Mouse (Mus musculus): ENCODE results near the gene Rapgef4. TPM values are rescaled to one million over a fixed set of nuclear protein-coding genes. Genes with fewer than 3 reads are reported as not detected.

Rapgef4 gene
- polyA plus RNA-seq (2014; fragmentation: Nextera tagmentation; extraction: Ambion mirVana), result 3.9 and 4.2 TPM in 2 replicates

DNA sequence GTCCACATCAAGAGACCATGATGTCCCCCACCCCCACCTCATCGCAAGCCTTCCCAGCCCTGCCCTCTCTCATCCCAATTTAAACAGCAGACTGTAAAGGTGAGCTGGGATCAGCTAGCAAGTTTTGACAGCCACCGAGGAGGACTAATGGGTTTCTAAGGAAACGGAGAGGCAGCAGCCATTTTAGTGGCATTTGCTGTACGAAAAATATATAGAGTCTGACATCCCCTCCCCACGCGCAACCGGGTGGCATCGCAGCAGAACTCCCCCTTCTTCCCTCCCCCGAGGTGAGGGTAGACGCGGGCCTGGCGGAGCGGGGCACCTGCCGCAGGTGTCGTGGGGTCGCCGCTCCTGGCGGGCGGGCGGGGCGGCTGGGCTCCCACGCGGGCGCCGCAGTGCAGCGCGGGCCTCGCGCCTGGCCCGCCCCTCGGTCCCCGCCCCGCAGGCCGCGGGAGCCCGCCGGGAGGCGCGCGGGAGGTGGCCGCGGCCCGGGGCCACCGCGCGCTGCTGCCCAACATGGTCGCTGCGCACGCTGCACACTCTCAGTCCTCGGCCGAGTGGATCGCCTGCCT is at the start of gene Rapgef4:
Gene Rapgef4, plus strand, starts transcription at position 470 of the 572 bp plus-strand sequence.
- H3K9ac ChIP-seq (ENCODE audit: low read depth, low read length), result peak within 1 kb of the TSS; percentile 53
- no peak for DNase-seq (ENCODE audit: low spot score)
- H3K4me3 ChIP-seq (ENCODE audit: low read depth, low read length), result peak within 1 kb of the TSS; percentile 62
- H3K9me3 ChIP-seq (ENCODE audit: control insufficient read depth, low read length), result no peaks in the 10 kb centered on the region
- WGBS, result 4% methylated on average over 40 of the region's 52 CpGs
- H3K36me3 ChIP-seq (ENCODE audit: control insufficient read depth, insufficient read depth, low read length), result no peaks in the 10 kb centered on the region
- no peak within 1 kb of the TSS for H3K27ac ChIP-seq (ENCODE audit: low read depth, low read length)
- peak within 1 kb of the TSS; percentile 91 for H3K4me2 ChIP-seq
- H3K27me3 ChIP-seq (replicated peaks; ENCODE audit: control insufficient read depth, insufficient read depth, low read length), result peaks cover 29% of the 10 kb centered on the region
- H3K4me1 ChIP-seq (replicated peaks; ENCODE audit: control insufficient read depth, insufficient read depth, low read length), result no peaks in the 10 kb centered on the region; the same call in 1 of the 2 replicates
- no peak for ATAC-seq (replicated peaks; ENCODE audit: low FRiP score)

DNA sequence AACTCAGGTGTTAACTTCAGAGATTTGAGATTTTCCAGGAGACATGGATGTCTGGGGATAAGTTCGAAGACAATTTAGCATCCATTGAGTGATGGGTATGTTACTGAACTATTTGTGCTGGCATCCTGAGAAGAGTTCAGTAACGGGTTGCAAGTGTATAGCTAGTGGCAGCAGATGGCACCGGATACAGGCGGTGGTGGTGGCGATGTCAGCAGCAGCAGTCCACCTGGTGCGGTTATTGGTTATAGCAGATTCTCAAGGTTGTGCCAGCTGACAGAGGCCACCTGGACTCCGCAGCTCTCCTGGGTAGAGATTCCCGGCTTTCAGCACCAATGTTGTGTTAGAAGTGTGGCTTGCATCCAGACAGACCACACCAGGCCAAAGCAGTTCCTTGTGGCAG is 47.0 kb upstream of the Rapgef4 start:
- Histone ChIP-seq H3K4me3 (ENCODE audit: low read depth, low read length) (no peak overlapping the region), H3K9ac (ENCODE audit: low read depth, low read length) (no peak overlapping the region), H3K27ac (ENCODE audit: low read depth, low read length) (no peak overlapping the region), H3K4me2 (no peak overlapping the region), H3K9me3 (ENCODE audit: control insufficient read depth, low read length) (no peaks in the 10 kb centered on the region), H3K27me3 (replicated peaks; ENCODE audit: control insufficient read depth, insufficient read depth, low read length) (no peaks in the 10 kb centered on the region), H3K36me3 (ENCODE audit: control insufficient read depth, insufficient read depth, low read length) (no peaks in the 10 kb centered on the region), H3K4me1 (replicated peaks; ENCODE audit: control insufficient read depth, insufficient read depth, low read length) (no peaks in the 10 kb centered on the region)
- ATAC-seq (replicated peaks; ENCODE audit: low FRiP score) (no peak), DNase-seq (ENCODE audit: low spot score) (no peak)
- WGBS, result 89% methylated on average over 8 of the region's 8 CpGs

DNA sequence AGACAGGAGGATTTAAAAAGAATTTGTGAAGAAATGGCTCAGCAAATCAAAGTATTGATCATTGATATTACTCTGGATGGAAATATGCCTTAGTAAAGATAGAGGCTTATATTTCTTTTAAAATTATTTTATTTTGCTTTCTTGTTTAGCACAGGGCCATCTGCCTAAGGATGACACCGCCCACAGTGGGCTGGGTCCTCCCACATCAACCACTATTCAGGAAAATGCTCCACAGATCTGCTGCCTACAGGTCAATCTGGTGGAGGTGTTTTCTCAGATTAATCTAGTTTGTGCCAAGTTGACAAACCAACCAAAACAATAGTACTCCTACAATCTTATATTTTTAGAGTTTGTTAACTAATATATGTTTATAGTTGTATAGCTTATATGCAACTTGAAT is 44.3 kb upstream of the Rapgef4 start:
- Histone ChIP-seq H3K4me1 (replicated peaks; ENCODE audit: control insufficient read depth, insufficient read depth, low read length) (no peaks in the 10 kb centered on the region), H3K27ac (ENCODE audit: low read depth, low read length) (no peak overlapping the region), H3K4me3 (ENCODE audit: low read depth, low read length) (no peak overlapping the region), H3K9me3 (ENCODE audit: control insufficient read depth, low read length) (no peaks in the 10 kb centered on the region), H3K4me2 (no peak overlapping the region), H3K27me3 (replicated peaks; ENCODE audit: control insufficient read depth, insufficient read depth, low read length) (no peaks in the 10 kb centered on the region), H3K9ac (ENCODE audit: low read depth, low read length) (no peak overlapping the region), H3K36me3 (ENCODE audit: control insufficient read depth, insufficient read depth, low read length) (no peaks in the 10 kb centered on the region)
- DNase-seq (ENCODE audit: low spot score) (no peak), ATAC-seq (replicated peaks; ENCODE audit: low FRiP score) (no peak)
- 77% methylated on average over 1 of the region's 1 CpGs for WGBS

DNA sequence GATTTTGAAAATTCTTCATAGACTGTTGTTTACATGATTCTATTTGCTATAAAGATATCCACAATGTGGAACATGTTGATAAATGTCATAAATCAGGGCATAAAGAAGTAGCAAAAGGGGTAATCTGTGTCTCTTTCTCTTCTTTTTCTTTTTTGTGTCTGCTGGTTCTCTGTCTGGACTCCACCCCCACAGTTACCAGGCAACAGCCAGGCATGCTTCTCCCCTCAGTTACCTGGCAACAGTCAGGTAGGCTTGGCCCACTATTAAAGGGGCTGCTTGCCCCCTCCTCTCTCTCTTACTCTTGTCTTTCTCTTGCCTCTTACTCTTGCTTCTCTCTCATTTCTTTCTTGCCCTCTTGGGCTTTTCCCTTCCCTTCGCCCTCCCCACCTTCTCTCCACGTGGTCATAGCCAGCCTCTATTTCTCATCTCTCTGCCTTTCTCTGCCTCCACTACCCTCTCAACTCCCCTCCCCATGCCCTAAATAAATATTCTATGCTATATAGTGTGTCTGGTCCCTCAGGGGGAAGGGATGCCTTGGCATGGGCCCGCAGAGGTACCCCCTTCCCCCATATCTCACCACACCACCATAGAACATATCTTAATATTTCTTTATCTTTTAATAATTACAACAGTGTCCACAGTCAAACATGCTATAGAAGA is 43.3 kb upstream of the Rapgef4 start:
- no peak overlapping the region for H3K9ac ChIP-seq (ENCODE audit: low read depth, low read length)
- no peak for ATAC-seq (replicated peaks; ENCODE audit: low FRiP score)
- 87% methylated on average over 3 of the region's 3 CpGs for WGBS
- H3K4me1 ChIP-seq (replicated peaks; ENCODE audit: control insufficient read depth, insufficient read depth, low read length), result no peaks in the 10 kb centered on the region
- H3K36me3 ChIP-seq (ENCODE audit: control insufficient read depth, insufficient read depth, low read length), result no peaks in the 10 kb centered on the region
- DNase-seq (ENCODE audit: low spot score), result no peak
- H3K27me3 ChIP-seq (replicated peaks; ENCODE audit: control insufficient read depth, insufficient read depth, low read length), result no peaks in the 10 kb centered on the region
- H3K4me2 ChIP-seq, result no peak overlapping the region
- H3K9me3 ChIP-seq (ENCODE audit: control insufficient read depth, low read length), result no peaks in the 10 kb centered on the region
- H3K4me3 ChIP-seq (ENCODE audit: low read depth, low read length), result no peak overlapping the region
- no peak overlapping the region for H3K27ac ChIP-seq (ENCODE audit: low read depth, low read length)

DNA sequence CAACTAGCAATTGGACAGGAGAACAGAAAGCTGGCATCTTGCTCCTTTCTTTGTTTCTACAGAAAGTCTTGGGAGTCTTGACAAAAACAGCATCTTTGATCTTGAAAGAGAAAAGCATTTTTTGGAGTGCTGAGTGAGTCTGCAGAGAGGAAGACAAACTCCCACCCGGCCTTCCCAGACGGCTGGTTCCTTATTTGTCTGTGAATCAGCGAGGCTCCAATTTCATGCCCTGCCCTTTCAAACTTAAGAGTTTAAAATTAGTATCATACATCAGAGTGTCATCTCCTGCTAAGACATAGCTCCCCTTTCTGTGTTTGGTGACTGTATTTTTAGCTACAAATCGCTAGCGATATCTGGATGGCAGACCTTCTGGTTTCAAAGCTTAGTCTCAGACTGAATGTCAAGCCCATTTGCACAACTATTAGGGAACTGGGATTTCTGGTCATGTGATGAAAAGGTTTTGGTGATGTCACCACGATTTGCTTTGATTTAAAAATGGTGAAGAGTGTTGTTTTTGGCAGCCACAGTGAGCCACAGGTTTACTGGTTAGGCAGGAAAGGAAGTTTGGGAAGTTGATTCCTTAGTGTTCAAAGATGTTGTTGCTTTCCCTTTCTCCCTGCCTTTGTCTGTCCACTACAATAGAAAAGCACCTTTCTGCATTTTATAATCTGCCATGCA is 42.2 kb upstream of the Rapgef4 start:
- no peak overlapping the region for H3K4me2 ChIP-seq

DNA sequence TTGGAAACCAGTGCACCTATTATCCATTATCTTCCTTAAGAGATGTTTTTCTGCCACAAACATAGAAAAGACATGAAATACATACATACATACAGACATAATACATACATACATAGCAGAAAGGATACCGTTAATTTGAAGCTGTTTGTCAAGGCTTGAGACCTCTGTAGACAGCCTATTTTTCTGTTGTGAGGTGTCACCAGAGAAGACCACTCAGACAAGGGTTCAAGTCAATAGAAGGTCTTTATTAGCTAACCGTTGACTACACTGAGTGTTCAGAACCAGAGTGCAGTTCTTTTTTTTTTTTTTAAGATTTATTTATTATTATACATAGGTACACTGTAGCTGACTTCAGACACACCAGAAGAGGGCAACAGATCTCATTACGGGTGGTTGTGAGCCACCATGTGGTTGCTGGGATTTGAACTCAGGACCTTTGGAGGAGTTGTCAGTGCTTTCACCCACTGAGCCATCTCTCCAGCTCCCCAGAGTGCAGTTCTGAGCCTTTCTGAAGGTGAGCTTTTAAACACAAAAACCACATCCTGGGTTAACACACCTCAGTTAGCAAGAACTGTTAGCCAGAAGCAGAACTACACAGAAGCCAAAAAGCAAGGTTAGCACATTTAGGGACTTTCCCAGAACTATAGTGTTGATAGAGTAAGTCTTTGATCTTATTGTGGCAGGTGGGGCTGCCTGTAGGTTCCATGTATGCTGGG is 39.9 kb upstream of the Rapgef4 start:
- H3K27me3 ChIP-seq (replicated peaks; ENCODE audit: control insufficient read depth, insufficient read depth, low read length), result no peaks in the 10 kb centered on the region
- 91% methylated on average over 3 of the region's 3 CpGs for WGBS
- ATAC-seq (replicated peaks; ENCODE audit: low FRiP score), result no peak

More for the DNA sequence above, 42.2 kb upstream of the Rapgef4 start:
- no peaks in the 10 kb centered on the region for H3K9me3 ChIP-seq (ENCODE audit: control insufficient read depth, low read length)
- H3K27ac ChIP-seq (ENCODE audit: low read depth, low read length), result no peak overlapping the region
- no peak overlapping the region for H3K4me3 ChIP-seq (ENCODE audit: low read depth, low read length)
- no peaks in the 10 kb centered on the region for H3K4me1 ChIP-seq (replicated peaks; ENCODE audit: control insufficient read depth, insufficient read depth, low read length)
- H3K9ac ChIP-seq (ENCODE audit: low read depth, low read length), result no peak overlapping the region
- no peaks in the 10 kb centered on the region for H3K27me3 ChIP-seq (replicated peaks; ENCODE audit: control insufficient read depth, insufficient read depth, low read length)
- ATAC-seq (replicated peaks; ENCODE audit: low FRiP score) (no peak), DNase-seq (ENCODE audit: low spot score) (no peak)
- WGBS, result 60% methylated on average over 6 of the region's 6 CpGs
- H3K36me3 ChIP-seq (ENCODE audit: control insufficient read depth, insufficient read depth, low read length), result no peaks in the 10 kb centered on the region

DNA sequence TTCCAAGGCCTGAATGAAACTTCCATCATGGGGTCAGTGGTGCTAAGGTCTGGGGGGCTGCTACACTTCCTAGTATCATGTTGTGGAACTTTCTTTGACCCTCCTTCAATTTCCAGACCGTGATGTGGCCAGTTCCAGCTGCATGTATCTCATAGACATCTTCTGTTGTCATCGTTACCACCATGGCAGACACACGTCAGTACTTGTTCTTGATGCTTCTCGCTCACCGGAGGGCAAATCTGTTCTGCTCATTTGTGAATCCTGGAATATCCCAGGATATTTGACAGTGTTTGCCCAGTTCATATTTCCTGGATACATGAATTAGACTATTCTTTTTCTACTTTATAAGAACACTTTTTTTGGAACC is 39.3 kb upstream of the Rapgef4 start:
- no peaks in the 10 kb centered on the region for H3K4me1 ChIP-seq (replicated peaks; ENCODE audit: control insufficient read depth, insufficient read depth, low read length)
- H3K4me2 ChIP-seq, result no peak overlapping the region
- H3K9me3 ChIP-seq (ENCODE audit: control insufficient read depth, low read length), result no peaks in the 10 kb centered on the region
- ATAC-seq (replicated peaks; ENCODE audit: low FRiP score), result no peak
- H3K27me3 ChIP-seq (replicated peaks; ENCODE audit: control insufficient read depth, insufficient read depth, low read length), result no peaks in the 10 kb centered on the region
- H3K4me3 ChIP-seq (ENCODE audit: low read depth, low read length), result no peak overlapping the region
- H3K27ac ChIP-seq (ENCODE audit: low read depth, low read length), result no peak overlapping the region
- no peak overlapping the region for H3K9ac ChIP-seq (ENCODE audit: low read depth, low read length)
- 90% methylated on average over 5 of the region's 5 CpGs for WGBS
- no peaks in the 10 kb centered on the region for H3K36me3 ChIP-seq (ENCODE audit: control insufficient read depth, insufficient read depth, low read length)
- no peak for DNase-seq (ENCODE audit: low spot score)

More for the DNA sequence above, 39.9 kb upstream of the Rapgef4 start:
- Histone ChIP-seq H3K4me2 (no peak overlapping the region), H3K4me1 (replicated peaks; ENCODE audit: control insufficient read depth, insufficient read depth, low read length) (no peaks in the 10 kb centered on the region), H3K4me3 (ENCODE audit: low read depth, low read length) (no peak overlapping the region), H3K27ac (ENCODE audit: low read depth, low read length) (no peak overlapping the region), H3K36me3 (ENCODE audit: control insufficient read depth, insufficient read depth, low read length) (no peaks in the 10 kb centered on the region), H3K9me3 (ENCODE audit: control insufficient read depth, low read length) (no peaks in the 10 kb centered on the region), H3K9ac (ENCODE audit: low read depth, low read length) (no peak overlapping the region)
- DNase-seq (ENCODE audit: low spot score), result no peak

DNA sequence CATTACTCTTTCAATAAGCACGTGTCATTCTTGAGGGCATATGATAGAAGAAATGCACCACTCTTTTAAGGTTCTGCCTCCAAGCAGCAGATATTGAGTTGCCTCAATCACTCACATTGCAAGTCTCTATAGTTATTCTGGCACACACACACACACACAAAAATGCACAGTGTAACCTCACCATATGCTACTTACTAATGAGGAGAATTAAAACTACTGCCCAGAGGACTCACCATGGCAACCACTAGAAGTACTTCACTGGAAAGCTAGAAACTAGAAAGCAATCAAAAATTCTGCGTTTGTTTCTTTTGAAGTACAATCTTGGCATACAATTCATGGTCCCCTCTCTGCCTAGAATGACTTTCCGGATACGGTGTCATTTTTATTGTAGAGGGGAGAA is 29.8 kb upstream of the Rapgef4 start:
- no peaks in the 10 kb centered on the region for H3K4me1 ChIP-seq (replicated peaks; ENCODE audit: control insufficient read depth, insufficient read depth, low read length)
- ATAC-seq (replicated peaks; ENCODE audit: low FRiP score) (no peak), DNase-seq (ENCODE audit: low spot score) (no peak)
- no peak overlapping the region for H3K4me2 ChIP-seq
- H3K4me3 ChIP-seq (ENCODE audit: low read depth, low read length), result no peak overlapping the region
- no peak overlapping the region for H3K9ac ChIP-seq (ENCODE audit: low read depth, low read length)
- H3K9me3 ChIP-seq (ENCODE audit: control insufficient read depth, low read length), result no peaks in the 10 kb centered on the region
- no peaks in the 10 kb centered on the region for H3K27me3 ChIP-seq (replicated peaks; ENCODE audit: control insufficient read depth, insufficient read depth, low read length)
- 81% methylated on average over 4 of the region's 4 CpGs for WGBS
- H3K27ac ChIP-seq (ENCODE audit: low read depth, low read length), result no peak overlapping the region
- no peaks in the 10 kb centered on the region for H3K36me3 ChIP-seq (ENCODE audit: control insufficient read depth, insufficient read depth, low read length)
